Comparison of ENCODE assay signal across 8 mouse cellular contexts in genomic region chr16:90491898-90492499, GRCm38 (mm10).
DNase-seq lines count a peak whose midpoint lies in the region; ATAC-seq and TF ChIP-seq lines count a peak whose summit lies in the region.

No protein-coding gene starts in this region.

- no peak overlapping the region for H3K4me3 ChIP-seq in liver, adult 2 months (ENCODE audit: insufficient read depth, low read depth, low read length)
- no peak overlapping the region for H3K4me3 ChIP-seq in liver, postnatal 0 days (ENCODE audit: low read depth, low read length)
- no peak overlapping the region for H3K4me3 ChIP-seq in forebrain, embryonic 13.5 days
- no peak overlapping the region for H3K4me3 ChIP-seq in thymus, adult 2 months (ENCODE audit: control insufficient read depth, insufficient read depth, low read length)

- no peaks in the 10 kb centered on the region for H3K79me2 ChIP-seq in liver, adult 2 months (ENCODE audit: control insufficient read depth, insufficient read depth, low read length)

- no peak overlapping the region for H3K27ac ChIP-seq in liver, adult 2 months (replicated peaks; ENCODE audit: insufficient read depth, low read depth, low read length)
- H3K27ac ChIP-seq in liver, postnatal 0 days (ENCODE audit: low read depth): no peak overlapping the region
- peak overlapping the region; percentile 69 for H3K27ac ChIP-seq in forebrain, embryonic 13.5 days
- H3K27ac ChIP-seq in thymus, adult 2 months (ENCODE audit: control insufficient read depth, insufficient read depth, low read length): no peak overlapping the region

- TF ChIP-seq EP300 in liver, postnatal 0 days (IDR thresholded peaks at IDR 0.05; ENCODE audit: low read depth): no peak

- no peaks in the 10 kb centered on the region for H3K27me3 ChIP-seq in liver, adult 2 months (ENCODE audit: control insufficient read depth, insufficient read depth, low read length)
- no peaks in the 10 kb centered on the region for H3K27me3 ChIP-seq in liver, postnatal 0 days (ENCODE audit: insufficient read depth, low read length)
- H3K27me3 ChIP-seq in forebrain, embryonic 13.5 days: no peaks in the 10 kb centered on the region
- H3K27me3 ChIP-seq in thymus, adult 2 months (ENCODE audit: control insufficient read depth, insufficient read depth, low read length): no peaks in the 10 kb centered on the region

- peak; percentile 2 for DNase-seq in liver, adult 2 months (ENCODE audit: extremely low read depth, low read depth, low spot score)
- DNase-seq in liver, postnatal 0 days: no peak
- peak; percentile 41 to 56 for DNase-seq in kidney, postnatal 25 days
- DNase-seq in retina, postnatal 1 day: peak; percentile 89
- no peak for DNase-seq in ovary, postnatal 14 days (ENCODE audit: low spot score)
- DNase-seq in cerebellum, adult 9-10 months: no peak
- no peak for DNase-seq in thymus, adult 2 months

- no peak for ATAC-seq in liver, postnatal 0 days
- peak; percentile 69; the same call in 1 of the 2 replicates for ATAC-seq in forebrain, embryonic 13.5 days

- TF ChIP-seq POLR2A in liver, adult 2 months (IDR thresholded peaks at IDR 0.05; ENCODE audit: extremely low read depth, insufficient read depth, low read length): no peak
- no peak for TF ChIP-seq POLR2A in thymus, adult 2 months (IDR thresholded peaks at IDR 0.05; ENCODE audit: control insufficient read depth, extremely low read depth, insufficient read depth, low read length, poor library complexity)

- no peak overlapping the region for H3K9ac ChIP-seq in liver, adult 2 months (ENCODE audit: low read depth, low read length)
- no peak overlapping the region for H3K9ac ChIP-seq in liver, postnatal 0 days (replicated peaks)
- H3K9ac ChIP-seq in forebrain, embryonic 13.5 days: 0 out of 2 replicates have a peak overlapping the region, but pooled peaks have one; percentile 46

- no peaks in the 10 kb centered on the region for H3K9me3 ChIP-seq in liver, postnatal 0 days (ENCODE audit: low read length)
- no peaks in the 10 kb centered on the region for H3K9me3 ChIP-seq in forebrain, embryonic 13.5 days (replicated peaks)

- H3K4me1 ChIP-seq in liver, adult 2 months (ENCODE audit: control insufficient read depth, insufficient read depth, low read length): no peaks in the 10 kb centered on the region
- H3K4me1 ChIP-seq in liver, postnatal 0 days (ENCODE audit: insufficient read depth): no peaks in the 10 kb centered on the region
- H3K4me1 ChIP-seq in forebrain, embryonic 13.5 days: peaks cover 25% of the 10 kb centered on the region
- H3K4me1 ChIP-seq in thymus, adult 2 months (replicated peaks; ENCODE audit: control insufficient read depth, insufficient read depth, low read length): no peaks in the 10 kb centered on the region

- H3K36me3 ChIP-seq in liver, adult 2 months (ENCODE audit: control insufficient read depth, insufficient read depth, low read length): no peaks in the 10 kb centered on the region
- peaks cover 3% of the 10 kb centered on the region; the same call in 1 of the 2 replicates for H3K36me3 ChIP-seq in liver, postnatal 0 days (replicated peaks; ENCODE audit: insufficient read depth, low read length)
- peaks cover 75% of the 10 kb centered on the region for H3K36me3 ChIP-seq in forebrain, embryonic 13.5 days (ENCODE audit: poor library complexity, severe bottlenecking)
- H3K36me3 ChIP-seq in thymus, adult 2 months (ENCODE audit: control insufficient read depth, insufficient read depth, low read length): no peaks in the 10 kb centered on the region

- H3K4me2 ChIP-seq in liver, postnatal 0 days (ENCODE audit: low read depth, low read length): no peak overlapping the region
- H3K4me2 ChIP-seq in forebrain, embryonic 13.5 days: no peak overlapping the region

- 66% methylated on average over 5 of the region's 5 CpGs for WGBS in liver, adult 2 months
- WGBS in liver, postnatal 0 days (ENCODE audit: insufficient replicate concordance): 60% methylated on average over 5 of the region's 5 CpGs
- WGBS in forebrain, embryonic 13.5 days: 10% methylated on average over 5 of the region's 5 CpGs
- 70% methylated on average over 5 of the region's 5 CpGs for WGBS in thymus, adult 2 months

- TF ChIP-seq CTCF in liver, adult 2 months (IDR thresholded peaks at IDR 0.05; ENCODE audit: low read depth, low read length): no peak
- TF ChIP-seq CTCF in liver, postnatal 0 days (IDR thresholded peaks at IDR 0.05; ENCODE audit: low read depth): no peak
- TF ChIP-seq CTCF in thymus, adult 2 months (IDR thresholded peaks at IDR 0.05; ENCODE audit: borderline replicate concordance, control insufficient read depth, extremely low read depth, insufficient read depth, low read length, poor library complexity): no peak

Comparison
In these comparisons a context has a peak if more than half of its experiments do, and no peak if none do; other contexts are left out.
1. DNase-seq: peak in liver, adult 2 months (single experiment), kidney, postnatal 25 days (2 of 2) and retina, postnatal 1 day (single experiment); none in liver, postnatal 0 days (single experiment), ovary, postnatal 14 days (single experiment), cerebellum, adult 9-10 months (single experiment) and thymus, adult 2 months (single experiment).